Mouse (Mus musculus) c-Kit-positive CD71-positive TER-119-positive erythroid progenitor cells, embryonic 14.5 days (primary cell): ENCODE data around the gene Ccdc130.
A peak's percentile ranks its signal among the peaks of the same experiment; 100 is the strongest.

Experiments
- DNase-seq: peaks from one replicate; pipeline ENCODE4 v3.0.0-alpha.2; 2013; ENCODE audit warnings: low spot score

The Ccdc130 gene

DNA sequence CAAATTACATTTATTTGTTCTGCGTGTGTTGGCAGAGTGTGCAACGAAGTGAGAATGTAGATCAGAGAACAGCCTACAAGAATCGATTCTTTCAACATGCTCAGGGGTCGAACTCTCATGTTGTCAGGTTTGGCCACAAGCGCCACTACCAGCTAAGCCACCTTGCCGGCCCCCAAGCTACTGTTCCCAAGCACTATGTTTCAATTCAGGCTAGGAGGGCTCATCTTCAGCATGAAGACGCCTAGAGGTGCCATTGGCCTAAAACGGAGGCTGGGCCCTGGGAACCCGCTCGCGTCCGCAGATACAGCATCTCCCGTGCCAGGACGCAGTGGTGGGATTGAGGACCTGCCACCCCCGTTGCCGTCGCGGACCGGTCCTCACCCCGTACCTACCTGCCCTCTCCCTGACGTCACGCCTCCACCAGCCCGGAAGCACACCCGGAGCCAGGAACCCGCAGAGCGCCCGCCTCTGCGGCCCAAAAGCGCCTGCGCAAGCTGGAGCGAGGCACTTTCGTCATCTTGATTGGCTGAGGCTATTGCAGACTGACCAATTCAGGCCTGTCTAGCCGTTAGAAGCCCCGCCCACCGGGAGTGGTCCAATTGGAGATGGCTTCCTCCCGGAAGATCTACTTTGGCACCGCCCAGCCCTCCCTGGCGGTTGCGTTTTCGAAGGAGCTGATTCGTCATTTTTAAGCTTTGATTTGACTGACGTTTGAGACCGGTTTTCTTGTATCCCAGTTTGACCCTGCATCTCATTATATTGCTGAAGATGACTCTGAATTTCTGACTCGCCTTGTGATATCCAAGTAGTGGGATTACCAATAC, at the start of gene Ccdc130:
Ccdc130 (minus strand) TSS at position 431 of the 824 bp plus-strand sequence.
- DNase-seq, result peak; percentile 100

DNA sequence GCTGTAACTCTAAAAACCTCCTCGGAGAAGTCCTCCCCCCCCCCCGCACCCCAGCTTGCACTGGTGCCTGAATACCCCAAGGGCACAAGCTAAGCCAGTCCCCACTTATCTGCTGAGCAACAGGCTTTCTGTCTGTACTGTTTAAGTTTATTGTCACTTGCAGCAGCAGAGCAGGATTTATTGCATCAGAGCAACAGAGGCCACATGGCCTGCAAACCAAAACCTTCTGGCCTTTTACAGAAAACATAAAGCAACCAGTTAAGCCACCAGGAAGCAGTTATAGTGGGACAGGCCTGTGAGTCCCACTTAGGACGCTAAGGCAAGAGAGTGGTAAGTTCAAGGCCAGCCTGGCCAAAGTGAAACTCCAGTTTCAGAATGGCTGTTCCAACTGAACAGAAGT, 38.2 kb upstream of the Ccdc130 start:
- DNase-seq, result no peak

DNA sequence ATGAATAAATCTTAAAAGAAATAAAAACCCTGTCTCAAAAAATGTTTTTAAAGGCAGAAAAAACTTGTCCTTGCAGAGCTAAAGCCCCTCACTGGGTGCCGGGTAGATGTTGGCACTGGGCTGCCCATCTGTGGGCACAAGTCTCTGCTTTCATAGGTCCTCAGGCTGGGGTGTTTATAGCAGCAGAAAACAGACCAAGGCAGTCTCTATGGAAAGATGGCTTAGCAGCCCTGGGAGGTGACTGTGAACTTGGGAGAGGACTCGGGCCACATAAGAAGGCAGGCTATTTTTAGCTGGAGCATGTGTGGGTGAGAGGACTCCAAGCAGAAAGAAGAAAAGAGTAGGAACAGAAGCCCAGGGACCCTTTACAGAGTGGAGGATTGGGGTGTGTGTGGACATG, 33.8 kb upstream of the Ccdc130 start:
- DNase-seq, result no peak

DNA sequence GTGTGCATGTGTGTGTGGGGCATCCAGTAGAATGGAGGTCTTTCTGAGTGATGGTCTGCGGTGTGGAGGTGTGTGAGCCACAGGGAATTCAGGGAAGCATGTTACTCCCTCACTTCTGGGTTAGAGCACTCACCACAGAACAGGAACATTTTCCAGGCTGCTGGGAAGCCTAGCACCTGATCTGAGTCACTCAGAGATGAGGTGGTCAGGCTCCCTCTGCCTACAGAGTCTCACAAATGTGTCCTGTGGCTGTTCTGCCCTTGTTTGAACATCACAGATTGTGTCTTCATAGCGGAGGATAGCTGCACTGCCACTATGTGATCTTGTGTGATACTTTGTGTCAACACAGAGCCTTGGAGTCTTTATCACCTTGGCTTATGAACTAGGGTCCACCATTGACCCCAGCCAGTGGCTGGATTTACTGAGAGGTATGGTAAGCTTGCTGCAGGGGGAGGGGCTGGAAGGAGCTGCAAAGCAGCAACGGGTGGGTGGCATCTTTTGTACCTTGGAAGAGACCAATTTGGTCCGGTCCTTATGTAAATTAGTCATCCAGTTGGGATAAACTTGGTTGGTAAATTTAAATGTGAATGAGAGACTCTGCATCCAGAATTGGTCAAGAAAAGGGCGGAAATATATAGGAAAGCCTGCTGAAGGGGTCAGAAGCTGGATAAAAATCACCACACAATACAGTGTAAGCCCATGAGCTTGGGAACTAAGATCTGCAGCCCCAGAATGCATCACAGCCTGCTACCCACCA, 27.0 kb upstream of the Ccdc130 start:
- DNase-seq, result no peak

DNA sequence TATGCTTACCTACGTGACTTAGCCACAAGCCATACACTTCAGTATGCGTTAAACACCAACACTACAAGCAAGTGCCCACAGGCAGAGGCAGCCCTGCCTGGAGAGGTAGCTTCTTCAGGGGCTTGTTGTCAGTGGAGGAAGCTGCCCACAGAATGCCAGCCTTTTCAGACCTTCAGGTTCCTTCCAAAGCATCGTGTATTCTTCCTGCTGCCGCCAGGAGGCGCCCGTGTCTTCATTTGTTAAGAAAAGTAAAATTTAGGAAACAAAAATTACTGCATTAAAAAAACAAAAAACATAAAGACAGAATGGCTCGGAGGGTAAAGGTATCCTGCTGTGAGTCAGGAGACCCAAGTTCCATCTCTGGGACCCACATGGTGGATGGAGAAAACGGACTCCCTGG, 21.5 kb upstream of the Ccdc130 start:
- peak; percentile 42 for DNase-seq

DNA sequence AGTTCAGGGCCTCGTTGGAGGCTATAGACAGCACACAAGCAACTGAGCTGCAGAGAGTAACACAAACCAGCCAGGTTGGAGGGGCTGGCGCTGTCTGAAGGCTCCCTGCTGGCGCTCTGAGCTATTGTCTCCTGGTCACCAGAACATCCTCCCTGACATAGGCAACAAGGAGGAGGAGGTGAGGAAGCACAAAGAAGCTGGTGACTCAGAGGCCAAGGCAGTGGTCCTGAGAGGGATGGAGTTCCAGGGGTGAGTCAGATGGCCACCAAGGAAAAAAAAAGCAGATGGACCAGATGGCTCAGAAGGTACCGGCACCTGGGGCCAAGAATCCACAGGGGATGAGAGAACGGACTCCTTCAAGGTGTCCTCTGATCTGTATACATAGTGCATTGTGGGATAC, 20.9 kb upstream of the Ccdc130 start:
- no peak for DNase-seq

DNA sequence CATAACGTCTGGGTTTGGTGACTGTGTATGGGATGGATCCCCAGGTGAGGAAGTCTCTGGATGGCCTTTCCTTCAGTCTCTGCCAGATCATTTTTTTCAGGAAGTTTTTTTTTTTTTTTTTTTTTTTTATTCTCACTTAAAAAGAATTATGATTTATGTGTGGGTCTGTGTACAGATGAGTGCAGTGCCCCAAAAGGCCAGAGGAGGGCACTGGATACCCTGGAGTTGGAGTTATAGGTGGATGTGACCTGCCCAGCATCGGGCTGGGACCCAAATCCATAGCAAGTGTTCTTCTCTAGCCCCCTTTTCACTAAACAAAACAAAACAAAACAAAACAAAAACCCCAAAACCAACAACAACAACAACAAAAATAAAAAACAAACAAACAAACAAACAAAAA, 18.7 kb upstream of the Ccdc130 start:
- DNase-seq, result peak; percentile 27

DNA sequence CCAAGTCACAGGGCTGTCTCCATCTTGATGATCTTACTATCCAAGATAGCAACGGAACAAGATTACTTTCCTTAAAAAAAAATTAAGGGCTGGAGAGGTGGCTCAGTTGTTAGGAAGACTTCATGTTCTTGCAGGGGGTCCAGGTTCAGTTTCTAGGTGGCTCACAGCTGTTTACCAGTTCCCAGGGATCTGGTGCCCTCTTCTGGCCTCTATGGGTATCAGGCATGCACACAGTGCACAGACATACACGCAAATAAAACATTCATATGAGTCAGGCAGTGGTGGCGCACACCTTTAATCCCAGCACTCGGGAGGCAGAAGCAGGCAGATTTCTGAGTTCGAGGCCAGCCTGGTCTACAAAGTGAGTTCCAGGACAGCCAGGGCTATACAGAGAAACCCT, 15.5 kb upstream of the Ccdc130 start:
- peak; percentile 28 for DNase-seq

DNA sequence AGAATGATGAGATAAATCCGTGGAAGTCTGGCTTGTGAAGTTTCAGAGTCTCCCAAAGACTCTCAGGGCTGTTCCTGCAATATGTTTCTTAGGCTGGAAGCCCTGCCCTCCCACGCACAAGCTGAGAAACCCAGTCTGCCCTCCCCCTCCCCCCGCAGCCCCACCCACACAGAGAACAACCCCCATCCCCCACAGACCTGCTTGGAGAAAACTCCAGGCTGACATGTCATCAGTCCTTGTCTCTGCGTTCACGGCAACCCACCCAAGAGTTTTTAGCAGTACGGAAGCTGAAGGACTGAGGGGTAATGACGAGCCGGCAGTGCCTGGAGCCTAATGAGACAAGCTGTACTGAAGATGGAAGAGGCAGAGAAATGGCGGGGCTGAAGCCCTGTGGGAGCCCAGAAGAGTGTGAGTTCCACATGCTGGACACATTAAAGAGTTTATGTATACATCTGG, 14.5 kb upstream of the Ccdc130 start:
- DNase-seq, result no peak

DNA sequence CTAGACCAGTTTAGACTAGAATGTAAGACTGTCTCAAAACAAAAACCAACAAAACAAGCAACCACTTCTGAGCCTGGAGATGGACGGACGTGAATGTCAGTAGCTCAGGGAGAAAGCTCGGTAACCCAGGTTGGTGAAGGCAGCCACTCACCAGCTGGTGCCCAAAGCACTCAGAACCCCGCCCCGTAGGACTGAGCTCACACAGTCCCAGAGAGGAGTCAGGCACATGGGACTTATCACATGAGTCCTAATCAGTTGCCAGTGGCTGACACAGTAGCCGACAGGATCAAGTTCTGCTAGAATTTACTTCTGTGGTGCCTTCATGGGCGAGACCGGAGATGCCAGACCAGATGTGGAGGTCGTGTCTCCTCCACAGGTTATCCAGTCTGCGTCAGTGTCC, 10.6 kb upstream of the Ccdc130 start:
- DNase-seq, result no peak

DNA sequence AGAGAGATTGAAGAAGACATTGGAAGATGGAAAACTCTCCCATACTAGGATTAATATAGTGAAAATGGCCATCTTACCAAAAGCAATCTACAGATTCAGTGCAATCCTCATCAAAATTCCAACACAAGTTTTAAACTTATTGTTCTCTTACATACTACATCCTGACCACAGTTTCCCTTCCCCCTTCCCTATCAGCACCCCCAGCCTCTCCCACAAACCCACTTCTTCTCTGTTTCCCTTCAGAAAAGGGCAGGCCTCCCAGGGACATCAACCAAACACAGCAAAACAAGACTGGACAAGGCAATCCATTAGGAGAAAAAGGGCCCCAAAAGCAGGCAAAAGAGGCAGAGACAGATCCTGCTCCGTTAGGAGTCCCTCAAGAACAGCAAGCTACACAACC, 6.3 kb upstream of the Ccdc130 start:
- no peak for DNase-seq

DNA sequence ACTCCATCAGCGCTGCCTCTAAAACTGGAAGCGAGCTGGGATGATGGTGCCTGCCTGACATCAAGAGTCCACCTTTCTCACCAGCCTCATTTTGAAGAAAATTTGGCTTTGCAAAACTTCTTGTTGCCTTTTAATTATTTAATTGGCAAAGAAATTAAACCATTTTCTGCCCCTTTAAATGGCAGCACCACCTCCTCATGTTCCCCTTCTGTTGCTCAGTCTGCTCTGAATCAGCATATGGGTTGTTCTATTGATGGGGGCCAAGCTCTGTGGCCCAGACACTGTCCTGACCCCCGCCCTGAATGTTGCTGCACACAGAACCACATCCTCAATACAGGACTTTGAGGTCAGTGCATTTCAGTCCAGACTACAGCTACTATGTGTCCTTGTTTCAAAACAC, 3.8 kb upstream of the Ccdc130 start:
- DNase-seq, result no peak

DNA sequence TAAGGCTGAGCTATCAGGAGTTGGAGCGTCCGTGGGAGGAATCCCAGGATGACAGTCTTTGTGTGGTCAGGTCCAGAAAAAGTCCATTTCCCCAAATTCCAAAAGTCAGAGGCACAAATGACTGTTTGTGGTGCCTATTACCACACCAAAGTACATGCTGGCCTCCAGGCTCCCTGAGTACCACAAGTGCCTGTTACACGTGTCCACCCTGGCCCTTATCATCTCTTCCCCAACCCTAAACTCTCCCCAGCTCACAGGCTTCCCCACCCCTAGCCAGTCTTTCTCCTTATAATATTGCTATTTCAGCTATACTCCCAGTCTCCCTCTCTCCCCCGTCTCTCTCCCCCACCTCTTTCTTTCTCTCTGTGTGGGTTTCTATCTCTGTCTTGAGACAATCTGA, 2.1 kb upstream of the Ccdc130 start:
- no peak for DNase-seq

DNA sequence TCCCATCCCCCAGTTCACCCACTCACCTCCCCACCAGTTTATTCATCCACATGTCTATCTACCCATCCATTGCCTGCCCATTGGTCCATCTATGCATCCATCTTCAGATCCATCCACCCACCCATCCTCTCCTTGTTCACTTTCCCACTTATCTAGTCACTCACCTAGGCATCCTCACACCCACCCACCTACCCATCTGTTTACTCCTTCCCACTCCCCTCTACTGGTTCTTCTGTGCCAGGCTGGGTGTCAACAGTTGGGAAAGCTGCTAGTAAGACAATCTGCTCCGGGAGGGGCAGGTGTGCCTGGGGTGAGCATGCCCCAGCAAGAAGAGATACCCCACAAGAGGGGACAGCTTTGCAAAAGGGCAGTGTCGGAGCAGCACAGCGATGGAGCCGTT, 9.1 kb downstream of the Ccdc130 start:
- no peak for DNase-seq

DNA sequence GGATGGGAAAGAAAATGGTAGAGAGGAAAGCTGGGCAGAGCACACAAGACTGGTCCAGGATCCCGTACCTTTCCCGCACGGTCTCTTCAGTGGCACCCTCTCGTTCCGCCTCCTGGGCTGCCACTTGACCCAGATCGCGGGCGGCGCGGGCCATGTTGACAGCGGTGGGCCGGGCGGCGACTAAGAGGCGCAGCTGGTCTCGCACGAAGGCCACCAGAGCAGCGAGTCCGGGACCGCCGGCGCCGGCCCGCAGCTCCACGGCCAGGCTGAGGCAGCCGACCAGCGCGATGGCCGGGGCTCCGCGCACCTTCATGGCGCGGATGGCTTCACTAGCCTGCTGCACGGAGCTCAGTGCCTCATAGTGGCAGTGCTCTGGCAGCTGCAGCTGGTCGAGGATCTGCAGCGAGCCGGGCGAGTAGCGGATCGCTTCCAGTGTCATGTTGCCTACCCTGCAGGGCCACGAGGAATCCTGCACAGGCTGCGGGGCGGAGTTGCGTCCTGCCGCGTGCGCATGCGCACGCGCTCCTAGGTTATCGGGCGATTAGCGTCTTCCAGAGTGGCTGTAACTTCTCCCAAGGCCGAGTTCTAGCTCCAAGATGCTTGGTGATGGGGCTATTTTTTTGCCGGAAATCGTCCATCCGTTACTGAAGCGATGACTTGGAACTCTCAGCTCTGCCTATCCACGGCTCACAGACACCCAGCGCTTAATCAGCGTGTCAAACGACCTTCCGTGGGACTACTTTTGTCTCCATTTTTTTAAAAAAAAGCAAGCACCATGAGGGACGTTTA, 13.2 kb downstream of the Ccdc130 start, which contains the start of gene Mri1:
Mri1 (minus strand) TSS at position 505 of the 789 bp plus-strand sequence.
- peak; percentile 83 for DNase-seq

DNA sequence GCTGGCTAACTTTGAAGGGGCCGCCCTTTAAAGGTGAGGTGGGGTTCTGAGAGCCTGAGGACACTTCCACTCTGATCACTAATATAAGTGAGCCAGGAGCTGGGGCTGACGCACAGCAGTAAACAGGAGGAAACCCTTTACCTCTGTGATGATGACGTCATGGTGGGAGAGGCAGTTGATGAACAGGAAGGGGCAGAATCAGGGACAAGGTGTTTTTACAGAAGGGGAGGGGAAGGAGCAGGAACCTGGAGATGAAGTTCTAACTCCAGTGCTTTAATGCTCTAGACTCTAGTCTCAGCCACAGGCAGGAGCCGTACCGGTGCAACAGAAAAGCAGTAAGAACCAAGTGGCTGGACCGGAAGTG, 13.7 kb downstream of the Ccdc130 start:
- peak; percentile 54 for DNase-seq

DNA sequence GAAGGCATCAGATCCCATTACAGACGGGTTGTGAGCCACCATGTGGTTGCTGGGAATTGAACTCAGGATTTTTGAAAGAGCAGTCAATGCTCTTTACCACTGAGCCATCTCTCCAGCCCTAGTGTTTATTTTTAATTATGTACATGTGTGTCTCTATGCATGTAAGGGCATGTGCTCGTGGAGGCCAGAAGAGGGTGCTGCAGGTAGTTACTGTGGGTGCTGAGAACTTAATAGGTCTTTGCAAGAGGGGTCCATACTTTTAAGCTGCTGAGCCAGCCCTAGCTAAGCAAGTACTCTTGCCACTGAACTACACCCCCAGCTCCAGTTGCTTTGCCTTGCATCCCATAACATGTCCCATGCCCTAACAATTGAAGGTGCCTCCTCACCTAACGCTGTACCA, 14.3 kb downstream of the Ccdc130 start:
- no peak for DNase-seq

DNA sequence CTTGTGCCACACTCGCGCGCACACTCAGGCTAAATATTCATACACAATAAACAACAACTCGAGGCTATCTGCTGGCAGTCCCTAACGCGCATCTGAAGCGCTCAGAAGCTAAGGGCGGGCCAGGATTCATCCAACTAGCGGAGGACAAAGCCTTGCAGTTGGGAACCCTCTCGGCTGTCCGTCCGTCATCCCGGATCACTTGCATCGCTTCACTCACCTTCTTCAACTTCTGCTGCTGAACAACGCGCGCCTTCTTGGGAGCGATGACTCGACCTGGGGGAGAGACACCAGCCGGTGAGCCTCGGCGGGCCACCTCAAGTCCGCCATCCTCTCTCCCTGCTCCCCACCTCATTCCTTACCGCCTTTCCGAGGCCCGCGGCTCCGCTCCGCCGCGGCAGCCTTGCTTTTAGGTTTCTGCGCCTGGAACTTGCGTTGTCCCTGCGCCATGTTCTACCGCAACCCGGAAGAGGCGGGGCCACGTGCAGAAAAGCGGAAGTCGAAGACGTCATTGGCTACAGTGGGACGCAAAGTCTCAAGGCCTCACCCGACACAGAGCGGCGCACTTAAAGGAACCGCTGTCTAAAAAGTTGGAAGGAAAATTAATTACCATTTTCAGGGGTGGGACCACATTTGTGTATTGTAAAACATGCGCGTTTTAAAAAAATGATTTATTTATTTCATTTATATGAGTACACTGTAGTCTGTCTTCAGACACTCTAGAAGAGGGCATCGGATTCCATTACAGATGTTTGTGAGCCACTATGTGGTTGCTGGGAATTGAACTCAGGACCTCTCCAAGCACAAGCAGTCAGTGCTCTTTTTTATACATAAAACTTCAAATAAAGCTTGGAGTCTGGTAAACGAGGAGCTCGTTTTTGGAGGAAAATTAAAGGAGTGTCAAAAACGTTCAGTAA, 20.7 kb downstream of the Ccdc130 start, which contains the start of gene D8Ertd738e:
D8Ertd738e (minus strand) TSS at position 463 of the 914 bp plus-strand sequence.
- peak; percentile 89 for DNase-seq

DNA sequence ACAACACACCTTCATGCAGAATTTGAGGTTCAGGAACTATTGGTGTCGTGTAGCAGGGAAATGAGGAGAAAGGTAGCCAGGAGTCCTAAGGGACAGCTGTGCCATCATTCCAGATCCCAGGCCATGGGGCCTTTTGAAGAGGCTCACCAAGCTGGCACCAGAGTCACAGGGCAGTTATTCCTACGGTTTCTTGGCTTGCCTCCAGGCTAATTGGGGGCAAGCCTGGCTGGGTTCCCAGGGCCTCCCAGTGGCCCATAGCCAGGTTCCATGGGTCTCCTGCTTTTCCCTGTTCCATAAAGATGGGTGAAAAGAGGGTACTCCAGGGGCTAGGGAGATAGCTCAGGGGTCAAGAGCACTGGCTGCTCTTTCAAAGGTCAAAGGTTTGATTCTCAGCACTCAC, 28.4 kb downstream of the Ccdc130 start:
- no peak for DNase-seq

DNA sequence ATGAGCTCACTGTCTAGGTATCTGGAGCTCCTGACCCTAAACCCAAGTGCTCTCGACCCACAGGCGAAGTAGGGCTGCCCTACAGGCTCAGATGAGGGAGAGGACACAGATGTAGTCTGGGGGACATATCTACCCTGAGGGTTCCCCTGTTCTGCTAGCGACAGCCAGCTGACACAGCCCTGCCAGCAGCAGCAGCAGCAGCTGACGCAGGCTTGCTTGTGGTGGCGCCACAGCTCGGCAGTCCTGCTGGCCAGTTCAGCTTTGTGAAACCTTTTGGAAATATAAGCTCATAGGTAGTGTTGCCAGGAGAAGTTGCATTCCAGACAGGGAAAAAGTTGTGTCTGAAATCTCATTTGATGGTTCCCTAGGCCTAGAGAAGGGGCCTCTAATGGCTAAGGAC, 29.0 kb downstream of the Ccdc130 start:
- no peak for DNase-seq

DNA sequence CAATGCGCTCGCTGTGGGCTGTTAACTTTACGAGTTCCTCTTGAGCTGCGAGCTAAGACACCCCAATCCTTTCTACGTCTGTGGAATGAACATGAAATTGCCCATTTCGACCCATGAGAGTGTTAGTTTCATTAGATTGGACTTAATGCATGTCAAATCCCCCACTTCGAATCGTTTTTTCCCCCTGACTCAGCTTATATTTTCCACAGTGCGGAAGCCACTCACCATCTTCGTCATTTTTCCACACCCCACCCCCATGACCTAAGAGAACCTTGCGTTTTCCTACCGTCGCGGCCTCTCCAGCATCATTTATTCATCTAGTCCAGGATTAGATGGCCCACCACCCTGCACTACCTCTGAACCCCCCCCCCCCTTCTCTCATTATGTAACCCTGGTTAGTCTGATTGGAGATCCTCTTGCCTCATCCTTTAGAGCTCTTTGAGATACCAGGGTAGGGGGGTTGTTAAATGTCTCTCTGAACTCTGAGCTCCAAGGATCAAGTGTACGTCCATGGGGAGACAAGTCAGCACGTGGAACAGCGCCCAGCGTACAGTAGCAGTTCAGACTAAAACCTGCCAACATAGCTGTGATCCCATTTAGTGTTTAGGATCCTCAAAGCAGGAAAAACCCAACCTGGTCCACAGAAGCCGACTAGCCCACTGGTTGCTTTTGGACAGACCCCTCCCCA, 32.5 kb downstream of the Ccdc130 start:
- DNase-seq, result no peak
